Mouse (Mus musculus): ENCODE measurements around the gene Defb26. TPM values are rescaled to one million over a fixed set of nuclear protein-coding genes. Genes with fewer than 3 reads are reported as not detected.

Defb26 gene
- total and polyA plus RNA-seq, 3 experiments = not detected

- peaks cover 2% of the 10 kb centered on the region; the same call in 1 of the 2 replicates for H3K9me3 ChIP-seq (replicated peaks)
- H3K4me1 ChIP-seq (ENCODE audit: insufficient read depth, low read depth, low read length) = no peaks in the 10 kb centered on the region
- H3K27me3 ChIP-seq (ENCODE audit: insufficient read depth, low read length) = peaks cover 3% of the 10 kb centered on the region; the same call in 1 of the 2 replicates
- TF ChIP-seq POLR2AphosphoS5 (IDR thresholded peaks at IDR 0.05; ENCODE audit: insufficient replicate concordance, low read depth, low read length) = no peak
- TF ChIP-seq CTCF (IDR thresholded peaks at IDR 0.05; ENCODE audit: low read depth, low read length) = no peak; the same call in none of the 2 replicates
- TF ChIP-seq GATA1 (IDR thresholded peaks at IDR 0.05; ENCODE audit: borderline replicate concordance, low read length) = no peak
- TF ChIP-seq GATA2 (IDR thresholded peaks at IDR 0.05; ENCODE audit: borderline replicate concordance, low read depth, low read length) = no peak
- TF ChIP-seq TAL1 (conservative IDR thresholded peaks at IDR 0.05; ENCODE audit: low read depth, low read length) = no peak
- ATAC-seq (ENCODE audit: extremely low read depth, insufficient number of reproducible peaks, low FRiP score, poor library complexity, severe bottlenecking) = no peak
- no peak for DNase-seq (ENCODE audit: low spot score)
- H3K4me3 ChIP-seq (ENCODE audit: low read depth, low read length) = no peak overlapping the region
- no peaks in the 10 kb centered on the region for H3K36me3 ChIP-seq (replicated peaks)
Observed at GRCm38 (mm10) chr2:152542897-152543296, 31.4 kb upstream of the Defb26 start.

- no peaks in the 10 kb centered on the region for H3K4me1 ChIP-seq (ENCODE audit: insufficient read depth, low read depth, low read length)
Observed at GRCm38 (mm10) chr2:152541979-152542378, 30.5 kb upstream of the Defb26 start.

GRCm38 (mm10) chr2:152539944-152540710, 28.6 kb upstream of the Defb26 start, which contains the start of gene Defb29:
TSS of gene Defb29 (minus strand) at chr2:152540098.
- H3K36me3 ChIP-seq (replicated peaks) = no peaks in the 10 kb centered on the region
- H3K27me3 ChIP-seq (ENCODE audit: insufficient read depth, low read length) = peaks cover 3% of the 10 kb centered on the region; the same call in 1 of the 2 replicates
- H3K9me3 ChIP-seq (replicated peaks) = peaks cover 2% of the 10 kb centered on the region; the same call in 1 of the 2 replicates
- ATAC-seq (ENCODE audit: extremely low read depth, insufficient number of reproducible peaks, low FRiP score, poor library complexity, severe bottlenecking) = no peak
- TF ChIP-seq GATA1 (IDR thresholded peaks at IDR 0.05; ENCODE audit: borderline replicate concordance, low read length) (no peak), TAL1 (conservative IDR thresholded peaks at IDR 0.05; ENCODE audit: low read depth, low read length) (no peak), CTCF (IDR thresholded peaks at IDR 0.05; ENCODE audit: low read depth, low read length) (no peak), POLR2AphosphoS5 (IDR thresholded peaks at IDR 0.05; ENCODE audit: insufficient replicate concordance, low read depth, low read length) (no peak), GATA2 (IDR thresholded peaks at IDR 0.05; ENCODE audit: borderline replicate concordance, low read depth, low read length) (no peak)
- no peak within 1 kb of the TSS for H3K4me3 ChIP-seq (ENCODE audit: low read depth, low read length)
- H3K4me1 ChIP-seq (ENCODE audit: insufficient read depth, low read depth, low read length) = no peaks in the 10 kb centered on the region
- DNase-seq (ENCODE audit: low spot score) = no peak

More at GRCm38 (mm10) chr2:152541979-152542378, 30.5 kb upstream of the Defb26 start:
- Histone ChIP-seq H3K27me3 (ENCODE audit: insufficient read depth, low read length) (peaks cover 3% of the 10 kb centered on the region; the same call in 1 of the 2 replicates), H3K4me3 (ENCODE audit: low read depth, low read length) (no peak overlapping the region), H3K36me3 (replicated peaks) (no peaks in the 10 kb centered on the region), H3K9me3 (replicated peaks) (peaks cover 2% of the 10 kb centered on the region; the same call in 1 of the 2 replicates)
- no peak for ATAC-seq (ENCODE audit: extremely low read depth, insufficient number of reproducible peaks, low FRiP score, poor library complexity, severe bottlenecking)
- TF ChIP-seq CTCF (IDR thresholded peaks at IDR 0.05; ENCODE audit: low read depth, low read length) (no peak), GATA2 (IDR thresholded peaks at IDR 0.05; ENCODE audit: borderline replicate concordance, low read depth, low read length) (no peak), GATA1 (IDR thresholded peaks at IDR 0.05; ENCODE audit: borderline replicate concordance, low read length) (no peak), POLR2AphosphoS5 (IDR thresholded peaks at IDR 0.05; ENCODE audit: insufficient replicate concordance, low read depth, low read length) (no peak), TAL1 (conservative IDR thresholded peaks at IDR 0.05; ENCODE audit: low read depth, low read length) (no peak)
- no peak for DNase-seq (ENCODE audit: low spot score)

GRCm38 (mm10) chr2:152517981-152518380, 6.5 kb upstream of the Defb26 start, which contains the start of gene Defb28:
TSS of gene Defb28 (plus strand) at chr2:152518255.
- no peak for TF ChIP-seq TAL1 (conservative IDR thresholded peaks at IDR 0.05; ENCODE audit: low read depth, low read length)
- no peak for TF ChIP-seq POLR2AphosphoS5 (IDR thresholded peaks at IDR 0.05; ENCODE audit: insufficient replicate concordance, low read depth, low read length)
- no peak for TF ChIP-seq GATA1 (IDR thresholded peaks at IDR 0.05; ENCODE audit: borderline replicate concordance, low read length)
- TF ChIP-seq GATA2 (IDR thresholded peaks at IDR 0.05; ENCODE audit: borderline replicate concordance, low read depth, low read length) = no peak
- TF ChIP-seq CTCF (IDR thresholded peaks at IDR 0.05; ENCODE audit: low read depth, low read length) = no peak
- ATAC-seq (ENCODE audit: extremely low read depth, insufficient number of reproducible peaks, low FRiP score, poor library complexity, severe bottlenecking) (no peak), DNase-seq (ENCODE audit: low spot score) (no peak)
- H3K36me3 ChIP-seq (replicated peaks) = no peaks in the 10 kb centered on the region
- no peaks in the 10 kb centered on the region for H3K4me1 ChIP-seq (ENCODE audit: insufficient read depth, low read depth, low read length)
- peaks cover 9% of the 10 kb centered on the region; the same call in 1 of the 2 replicates for H3K27me3 ChIP-seq (ENCODE audit: insufficient read depth, low read length)
- no peak within 1 kb of the TSS for H3K4me3 ChIP-seq (ENCODE audit: low read depth, low read length)
- no peaks in the 10 kb centered on the region for H3K9me3 ChIP-seq (replicated peaks)

- DNase-seq (ENCODE audit: low spot score) (no peak), ATAC-seq (ENCODE audit: extremely low read depth, insufficient number of reproducible peaks, low FRiP score, poor library complexity, severe bottlenecking) (no peak)
- H3K4me1 ChIP-seq (ENCODE audit: insufficient read depth, low read depth, low read length) = no peaks in the 10 kb centered on the region
- H3K36me3 ChIP-seq (replicated peaks) = no peaks in the 10 kb centered on the region
- H3K27me3 ChIP-seq (ENCODE audit: insufficient read depth, low read length) = peaks cover 13% of the 10 kb centered on the region; the same call in 1 of the 2 replicates
- H3K4me3 ChIP-seq (ENCODE audit: low read depth, low read length) = no peak overlapping the region
- no peak for TF ChIP-seq POLR2AphosphoS5 (IDR thresholded peaks at IDR 0.05; ENCODE audit: insufficient replicate concordance, low read depth, low read length)
- no peak for TF ChIP-seq CTCF (IDR thresholded peaks at IDR 0.05; ENCODE audit: low read depth, low read length)
- TF ChIP-seq GATA2 (IDR thresholded peaks at IDR 0.05; ENCODE audit: borderline replicate concordance, low read depth, low read length) = no peak
- no peaks in the 10 kb centered on the region for H3K9me3 ChIP-seq (replicated peaks)
Observed at GRCm38 (mm10) chr2:152516084-152516483, 4.6 kb upstream of the Defb26 start.

GRCm38 (mm10) chr2:152503950-152504349, 7.5 kb downstream of the Defb26 start:
- DNase-seq (ENCODE audit: low spot score) (no peak), ATAC-seq (ENCODE audit: extremely low read depth, insufficient number of reproducible peaks, low FRiP score, poor library complexity, severe bottlenecking) (no peak)
- TF ChIP-seq CTCF (IDR thresholded peaks at IDR 0.05; ENCODE audit: low read depth, low read length) = no peak
- no peak for TF ChIP-seq GATA1 (IDR thresholded peaks at IDR 0.05; ENCODE audit: borderline replicate concordance, low read length)
- TF ChIP-seq GATA2 (IDR thresholded peaks at IDR 0.05; ENCODE audit: borderline replicate concordance, low read depth, low read length) = no peak
- TF ChIP-seq POLR2AphosphoS5 (IDR thresholded peaks at IDR 0.05; ENCODE audit: insufficient replicate concordance, low read depth, low read length) = no peak
- no peak for TF ChIP-seq TAL1 (conservative IDR thresholded peaks at IDR 0.05; ENCODE audit: low read depth, low read length)
- Histone ChIP-seq H3K4me3 (ENCODE audit: low read depth, low read length) (no peak overlapping the region), H3K9me3 (replicated peaks) (no peaks in the 10 kb centered on the region), H3K4me1 (ENCODE audit: insufficient read depth, low read depth, low read length) (peaks cover 6% of the 10 kb centered on the region; the same call in 1 of the 2 replicates), H3K27me3 (ENCODE audit: insufficient read depth, low read length) (peaks cover 2% of the 10 kb centered on the region), H3K36me3 (replicated peaks) (no peaks in the 10 kb centered on the region)

Data from G1E (cell line).